Mouse (Mus musculus) small intestine, adult 2 months (tissue): ENCODE results near the gene Morn1.

Experiments used
- CTCF ChIP-seq: fragments of 200-500 bp; IDR thresholded peaks from 2 replicates; pipeline ENCODE4 v1.5.1; 2012; ENCODE audit warnings: low read depth, mild to moderate bottlenecking, control low read depth, inconsistent platforms, low read length, moderate library complexity, mixed read lengths; ENCODE audit not compliant: insufficient replicate concordance, insufficient read length; ENCODE audit errors: extremely low read depth
- POLR2A ChIP-seq: fragments of 200-500 bp; IDR thresholded peaks from 2 replicates; pipeline ENCODE4 v1.6.1; 2012; ENCODE audit warnings: low read depth, mild to moderate bottlenecking, control low read depth, inconsistent platforms, low read length, moderate library complexity

GRCm38 (mm10) chr4:155140795-155141265, 54.5 kb downstream of the Morn1 start:
- TF ChIP-seq POLR2A = no peak
- TF ChIP-seq CTCF = no peak; the same call in 1 of the 2 replicates
